Mouse (Mus musculus) kidney, embryonic 15.5 days (tissue): ENCODE measurements around the gene Ank. TPM values are rescaled to one million over a fixed set of nuclear protein-coding genes. Genes with fewer than 3 reads are reported as not detected.

ENCODE experiments used
- ATAC-seq: fragments of 200-750 bp; cut with Nextera tagmentation; replicated peaks from 2 replicates; pipeline ENCODE4 v1.8.0; 2017; ENCODE audit warnings: moderate TSS enrichment; ENCODE audit not compliant: low FRiP score
- H3K27ac ChIP-seq: fragments of 300-500 bp; sonication (generic); 2 replicates; pipeline ENCODE4 v1.5.1; 2015; ENCODE audit warnings: mild to moderate bottlenecking, inconsistent platforms
- H3K27me3 ChIP-seq: fragments of 300-500 bp; sonication (generic); 2 replicates; pipeline ENCODE4 v1.6.1; 2015; ENCODE audit warnings: inconsistent platforms
- H3K36me3 ChIP-seq: fragments of 300-500 bp; sonication (generic); 2 replicates; pipeline ENCODE4 v1.6.1; 2015; ENCODE audit warnings: inconsistent platforms
- H3K4me1 ChIP-seq: fragments of 300-500 bp; sonication (generic); 2 replicates; pipeline ENCODE4 v1.6.1; 2015; ENCODE audit warnings: inconsistent platforms
- H3K4me2 ChIP-seq: fragments of 300-500 bp; sonication (generic); 2 replicates; pipeline ENCODE4 v1.6.1; 2015; ENCODE audit warnings: moderate library complexity, mild to moderate bottlenecking, inconsistent platforms
- H3K4me3 ChIP-seq: fragments of 300-500 bp; sonication (generic); replicated peaks from 2 replicates; pipeline ENCODE4 v1.5.1; 2015; ENCODE audit warnings: mild to moderate bottlenecking, inconsistent platforms
- H3K9ac ChIP-seq: fragments of 300-500 bp; sonication (generic); 2 replicates; pipeline ENCODE4 v1.6.1; 2015; ENCODE audit warnings: mild to moderate bottlenecking, inconsistent platforms
- H3K9me3 ChIP-seq: fragments of 300-500 bp; sonication (generic); replicated peaks from 2 replicates; pipeline ENCODE4 v1.6.1; 2016; ENCODE audit warnings: inconsistent platforms
- WGBS: fragments of 180-500 bp; shearing (Covaris S2); methylation state at CpG from one replicate; pipeline ENCODE4 v1.1.7; 2015; ENCODE audit warnings: mixed read lengths; 5-methylcytosine and 5-hydroxymethylcytosine counted together
- polyA plus RNA-seq: library from polyadenylated mRNA; unstranded; fragments of >200 nt; fragmentation: Nextera tagmentation; extraction: Ambion mirVana; gene quantifications from 2 replicates; pipeline ENCODE4 v1.2.1, GENCODE M21; 2015

Ank gene
- polyA plus RNA-seq, 1 experiment from 2014 or later, result 8.8 TPM

- Histone ChIP-seq H3K36me3 (peaks cover 2% of the 10 kb centered on the region; the same call in 1 of the 2 replicates), H3K9ac (no peak overlapping the region), H3K9me3 (no peaks in the 10 kb centered on the region), H3K27ac (no peak overlapping the region), H3K4me3 (no peak overlapping the region), H3K27me3 (no peaks in the 10 kb centered on the region), H3K4me2 (no peak overlapping the region), H3K4me1 (no peaks in the 10 kb centered on the region)
- ATAC-seq, result no peak
- WGBS, result 88% methylated on average over 8 of the region's 8 CpGs
These were observed 104.7 kb downstream of the Ank start for GRCm38 (mm10) chr15:27571179-27571578.

GRCm38 (mm10) chr15:27574992-27575781 is 108.7 kb downstream of the Ank start:
- Histone ChIP-seq H3K4me2 (no peak overlapping the region), H3K4me1 (no peaks in the 10 kb centered on the region), H3K9me3 (no peaks in the 10 kb centered on the region), H3K9ac (no peak overlapping the region), H3K4me3 (no peak overlapping the region), H3K27ac (no peak overlapping the region), H3K36me3 (peaks cover 4% of the 10 kb centered on the region; the same call in 1 of the 2 replicates), H3K27me3 (no peaks in the 10 kb centered on the region)
- ATAC-seq, result no peak
- 83% methylated on average over 8 of the region's 8 CpGs for WGBS

- 0 out of 2 replicates have a peak, but pooled peaks have one; percentile 49 for ATAC-seq
- H3K4me2 ChIP-seq, result no peak overlapping the region
- peaks cover 4% of the 10 kb centered on the region; the same call in 1 of the 2 replicates for H3K36me3 ChIP-seq
- H3K4me1 ChIP-seq, result no peaks in the 10 kb centered on the region
- WGBS, result 65% methylated on average over 3 of the region's 3 CpGs
- no peak overlapping the region for H3K4me3 ChIP-seq
- H3K9me3 ChIP-seq, result no peaks in the 10 kb centered on the region
- no peaks in the 10 kb centered on the region for H3K27me3 ChIP-seq
- no peak overlapping the region for H3K9ac ChIP-seq
- no peak overlapping the region for H3K27ac ChIP-seq
These were observed 109.5 kb downstream of the Ank start for GRCm38 (mm10) chr15:27575932-27576331.

GRCm38 (mm10) chr15:27576886-27577285 is 110.4 kb downstream of the Ank start:
- H3K36me3 ChIP-seq, result peaks cover 4% of the 10 kb centered on the region; the same call in 1 of the 2 replicates
- H3K4me3 ChIP-seq, result no peak overlapping the region
- no peak overlapping the region for H3K4me2 ChIP-seq
- 87% methylated on average over 1 of the region's 1 CpGs for WGBS
- H3K27ac ChIP-seq, result no peak overlapping the region
- ATAC-seq, result no peak
- H3K9ac ChIP-seq, result no peak overlapping the region
- no peaks in the 10 kb centered on the region for H3K27me3 ChIP-seq
- H3K9me3 ChIP-seq, result no peaks in the 10 kb centered on the region
- no peaks in the 10 kb centered on the region for H3K4me1 ChIP-seq

- Histone ChIP-seq H3K9ac (no peak overlapping the region), H3K36me3 (peaks cover 8% of the 10 kb centered on the region; the same call in 1 of the 2 replicates), H3K27ac (no peak overlapping the region), H3K9me3 (no peaks in the 10 kb centered on the region), H3K4me3 (no peak overlapping the region), H3K4me1 (no peaks in the 10 kb centered on the region), H3K4me2 (no peak overlapping the region), H3K27me3 (no peaks in the 10 kb centered on the region)
- no peak for ATAC-seq
- 75% methylated on average over 16 of the region's 16 CpGs for WGBS
These were observed 111.7 kb downstream of the Ank start for GRCm38 (mm10) chr15:27577915-27578780.

- Histone ChIP-seq H3K9me3 (no peaks in the 10 kb centered on the region), H3K36me3 (peaks cover 12% of the 10 kb centered on the region; the same call in 1 of the 2 replicates), H3K9ac (no peak overlapping the region), H3K27me3 (no peaks in the 10 kb centered on the region), H3K4me3 (no peak overlapping the region), H3K4me1 (no peaks in the 10 kb centered on the region), H3K27ac (no peak overlapping the region), H3K4me2 (no peak overlapping the region)
- ATAC-seq, result no peak
- WGBS, result 87% methylated on average over 6 of the region's 6 CpGs
These were observed 112.4 kb downstream of the Ank start for GRCm38 (mm10) chr15:27578918-27579317.

GRCm38 (mm10) chr15:27579853-27580252 is 113.4 kb downstream of the Ank start:
- no peaks in the 10 kb centered on the region for H3K4me1 ChIP-seq
- H3K27ac ChIP-seq, result no peak overlapping the region
- H3K4me2 ChIP-seq, result no peak overlapping the region
- ATAC-seq, result no peak
- H3K36me3 ChIP-seq, result peaks cover 12% of the 10 kb centered on the region; the same call in 1 of the 2 replicates
- H3K9me3 ChIP-seq, result no peaks in the 10 kb centered on the region
- H3K9ac ChIP-seq, result no peak overlapping the region
- 86% methylated on average over 2 of the region's 2 CpGs for WGBS
- no peak overlapping the region for H3K4me3 ChIP-seq
- H3K27me3 ChIP-seq, result no peaks in the 10 kb centered on the region

GRCm38 (mm10) chr15:27580771-27581170 is 114.3 kb downstream of the Ank start:
- Histone ChIP-seq H3K27ac (no peak overlapping the region), H3K9me3 (no peaks in the 10 kb centered on the region), H3K4me3 (no peak overlapping the region), H3K36me3 (peaks cover 12% of the 10 kb centered on the region; the same call in 1 of the 2 replicates), H3K9ac (no peak overlapping the region), H3K4me1 (no peaks in the 10 kb centered on the region), H3K27me3 (no peaks in the 10 kb centered on the region), H3K4me2 (no peak overlapping the region)
- no peak for ATAC-seq
- 87% methylated on average over 2 of the region's 2 CpGs for WGBS

- ATAC-seq, result no peak; the same call in 1 of the 2 replicates
- no peak overlapping the region for H3K4me3 ChIP-seq
- no peaks in the 10 kb centered on the region for H3K9me3 ChIP-seq
- no peak overlapping the region for H3K4me2 ChIP-seq
- H3K27ac ChIP-seq, result no peak overlapping the region
- H3K36me3 ChIP-seq, result peaks cover 18% of the 10 kb centered on the region
- H3K4me1 ChIP-seq, result no peaks in the 10 kb centered on the region
- H3K9ac ChIP-seq, result no peak overlapping the region
- WGBS, result 58% methylated on average over 3 of the region's 3 CpGs
- no peaks in the 10 kb centered on the region for H3K27me3 ChIP-seq
These were observed 115.2 kb downstream of the Ank start for GRCm38 (mm10) chr15:27581640-27582039.

- H3K4me3 ChIP-seq, result no peak overlapping the region
- H3K27ac ChIP-seq, result no peak overlapping the region
- 93% methylated on average over 3 of the region's 3 CpGs for WGBS
- H3K27me3 ChIP-seq, result no peaks in the 10 kb centered on the region
- no peak for ATAC-seq
- no peaks in the 10 kb centered on the region for H3K4me1 ChIP-seq
- no peaks in the 10 kb centered on the region for H3K9me3 ChIP-seq
- H3K4me2 ChIP-seq, result no peak overlapping the region
- H3K9ac ChIP-seq, result no peak overlapping the region
- H3K36me3 ChIP-seq, result peaks cover 18% of the 10 kb centered on the region
These were observed 116.0 kb downstream of the Ank start for GRCm38 (mm10) chr15:27582428-27582827.

- Histone ChIP-seq H3K9ac (no peak overlapping the region), H3K27ac (no peak overlapping the region), H3K9me3 (no peaks in the 10 kb centered on the region), H3K36me3 (peaks cover 18% of the 10 kb centered on the region), H3K4me1 (no peaks in the 10 kb centered on the region), H3K27me3 (no peaks in the 10 kb centered on the region), H3K4me2 (no peak overlapping the region), H3K4me3 (no peak overlapping the region)
- ATAC-seq, result no peak
- 78% methylated on average over 4 of the region's 4 CpGs for WGBS
These were observed 116.6 kb downstream of the Ank start for GRCm38 (mm10) chr15:27583042-27583441.

- ATAC-seq, result no peak
- WGBS, result 95% methylated on average over 6 of the region's 6 CpGs
- H3K9me3 ChIP-seq, result no peaks in the 10 kb centered on the region
These were observed 117.1 kb downstream of the Ank start for GRCm38 (mm10) chr15:27583620-27584019.

More at GRCm38 (mm10) chr15:27583620-27584019, 117.1 kb downstream of the Ank start:
- Histone ChIP-seq H3K4me3 (no peak overlapping the region), H3K27ac (no peak overlapping the region), H3K4me2 (no peak overlapping the region), H3K27me3 (no peaks in the 10 kb centered on the region), H3K36me3 (peaks cover 18% of the 10 kb centered on the region), H3K9ac (no peak overlapping the region), H3K4me1 (no peaks in the 10 kb centered on the region)
